Mouse (Mus musculus): ENCODE data around the gene Atp7a. TPM values are rescaled to one million over a fixed set of nuclear protein-coding genes. Genes with fewer than 3 reads are reported as not detected.
A peak's percentile ranks its signal among the peaks of the same experiment; 100 is the strongest.
"Not testable (repeated sequence)": the region's sequence is repeated elsewhere in the genome, so short reads cannot be mapped to it uniquely, and the experiment has no call there.

The Atp7a gene
- 15.8 and 37.8 TPM in 2 replicates for polyA plus RNA-seq (2014; fragmentation: Nextera tagmentation; extraction: Ambion mirVana)

GRCm38 (mm10) chrX:106026418-106027342 lies at the start of gene Atp7a:
Gene Atp7a, plus strand, starts transcription at chrX:106027276.
- 0 out of 2 replicates have a peak within 1 kb of the TSS, but pooled peaks have one; percentile 42 for H3K27ac ChIP-seq (ENCODE audit: low read depth, low read length)
- ATAC-seq (ENCODE audit: low FRiP score, low TSS enrichment), result peak; percentile 98
- WGBS, result 25% methylated on average over 36 of the region's 36 CpGs

DNA sequence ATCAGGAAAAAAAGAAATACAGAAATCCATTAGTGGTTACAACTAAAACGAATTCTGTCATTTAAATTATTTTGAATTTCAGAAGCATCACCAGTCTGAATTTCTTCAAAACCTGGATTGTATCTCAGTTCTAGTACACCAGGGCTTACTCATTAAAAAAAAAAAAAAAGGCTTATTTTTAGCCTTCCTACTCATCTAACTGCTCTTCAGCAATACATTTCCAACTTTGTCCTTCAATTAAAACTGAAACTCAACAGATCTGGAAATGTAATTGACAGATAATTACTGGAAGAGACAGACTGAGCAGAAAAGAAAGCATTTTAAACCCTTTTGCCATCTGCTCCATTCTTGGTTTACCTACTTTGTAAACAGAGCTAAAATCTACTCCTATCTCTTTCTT lies 25.5 kb upstream of the Atp7a start:
- H3K27ac ChIP-seq (ENCODE audit: low read depth, low read length), result no peak overlapping the region
- H3K4me1 ChIP-seq (ENCODE audit: control insufficient read depth, insufficient read depth, low read length), result no peaks in the 10 kb centered on the region
- no peak overlapping the region for H3K9ac ChIP-seq (ENCODE audit: low read depth, low read length)
- no peak overlapping the region for H3K4me3 ChIP-seq (ENCODE audit: low read length)
- no peaks in the 10 kb centered on the region for H3K9me3 ChIP-seq (ENCODE audit: control insufficient read depth, low read length)
- no peaks in the 10 kb centered on the region for H3K27me3 ChIP-seq (ENCODE audit: control insufficient read depth, insufficient read depth, low read length)
- 77% methylated on average over 1 of the region's 1 CpGs for WGBS
- no peak overlapping the region for H3K4me2 ChIP-seq (replicated peaks; ENCODE audit: low read depth, low read length)
- ATAC-seq (ENCODE audit: low FRiP score, low TSS enrichment), result no peak
- no peaks in the 10 kb centered on the region; the same call in 1 of the 2 replicates for H3K36me3 ChIP-seq (ENCODE audit: control insufficient read depth, insufficient read depth, low read length)

More at GRCm38 (mm10) chrX:106026418-106027342, at the start of gene Atp7a:
- no peaks in the 10 kb centered on the region for H3K27me3 ChIP-seq (ENCODE audit: control insufficient read depth, insufficient read depth, low read length)
- H3K9ac ChIP-seq (ENCODE audit: low read depth, low read length), result peak within 1 kb of the TSS; percentile 70
- no peaks in the 10 kb centered on the region for H3K4me1 ChIP-seq (ENCODE audit: control insufficient read depth, insufficient read depth, low read length)
- peak within 1 kb of the TSS; percentile 41 for H3K4me2 ChIP-seq (replicated peaks; ENCODE audit: low read depth, low read length)
- peak within 1 kb of the TSS; percentile 53 for H3K4me3 ChIP-seq (ENCODE audit: low read length)
- no peaks in the 10 kb centered on the region for H3K9me3 ChIP-seq (ENCODE audit: control insufficient read depth, low read length)
- peaks cover 5% of the 10 kb centered on the region; the same call in 1 of the 2 replicates for H3K36me3 ChIP-seq (ENCODE audit: control insufficient read depth, insufficient read depth, low read length)

DNA sequence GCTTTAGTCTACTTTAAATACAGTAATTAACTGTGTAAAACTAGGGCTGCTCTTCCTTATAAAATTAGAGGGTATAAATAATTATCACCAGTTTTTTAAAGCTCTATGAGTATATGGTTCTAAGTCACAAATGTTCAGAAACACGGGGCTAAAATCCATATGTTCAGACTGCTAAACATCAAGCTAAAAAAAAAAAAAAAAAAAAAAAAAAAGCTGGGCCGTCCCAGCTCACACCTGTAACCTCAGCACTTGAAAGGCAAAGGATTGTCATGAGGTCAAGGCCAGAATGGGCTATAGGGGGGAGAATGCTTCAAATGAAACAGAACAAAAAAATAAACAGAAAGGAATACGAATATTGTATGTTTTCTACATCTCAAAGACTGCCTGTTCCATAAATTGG lies 16.3 kb upstream of the Atp7a start:
- H3K4me3 ChIP-seq (ENCODE audit: low read length), result peak overlapping the region; percentile 58
- 18% methylated on average over 3 of the region's 3 CpGs for whole genome bisulfite sequencing
- no peak overlapping the region for H3K27ac ChIP-seq (ENCODE audit: low read depth, low read length)

DNA sequence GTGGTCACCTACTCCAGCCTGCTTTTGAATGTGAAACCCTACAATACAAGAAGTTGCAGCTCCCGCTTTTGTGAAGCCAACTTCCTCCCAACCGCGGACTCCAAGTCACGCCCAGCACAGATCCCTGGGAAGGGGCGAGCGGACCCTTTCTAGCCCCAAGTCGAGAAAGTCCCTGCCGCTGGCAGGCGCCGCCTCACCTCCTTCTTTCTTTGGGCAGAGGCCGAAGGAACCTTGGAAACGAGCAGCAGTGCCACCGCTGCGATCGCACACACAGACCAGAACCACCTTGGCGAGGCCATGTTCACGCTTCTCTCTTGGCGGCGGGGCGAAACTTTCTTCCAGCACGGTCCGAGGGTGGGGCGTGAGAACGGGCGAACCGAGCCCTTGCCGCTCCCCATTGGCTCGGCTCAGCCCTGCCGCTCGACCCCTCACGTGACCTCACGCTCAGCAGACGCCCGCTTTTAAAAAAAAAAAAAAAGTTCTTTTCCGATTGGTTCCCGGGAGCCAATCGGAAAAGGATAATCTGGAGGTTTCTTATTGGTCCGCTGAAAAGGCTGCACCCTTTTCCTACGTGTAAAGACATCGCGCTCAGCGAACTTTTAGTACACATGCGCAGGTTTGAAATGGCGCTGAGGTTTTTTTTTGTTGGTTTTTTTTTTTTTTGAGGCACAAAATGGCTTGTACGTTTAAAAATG lies 15.5 kb upstream of the Atp7a start, which contains the start of gene Magt1:
TSS of gene Magt1 (minus strand) at position 442 of the 695 bp plus-strand sequence.
- Histone ChIP-seq H3K27me3 (ENCODE audit: control insufficient read depth, insufficient read depth, low read length) (no peaks in the 10 kb centered on the region), H3K27ac (ENCODE audit: low read depth, low read length) (peak within 1 kb of the TSS; percentile 73; the same call in 1 of the 2 replicates), H3K4me2 (replicated peaks; ENCODE audit: low read depth, low read length) (peak within 1 kb of the TSS; percentile 46), H3K9ac (ENCODE audit: low read depth, low read length) (peak within 1 kb of the TSS; percentile 58), H3K9me3 (ENCODE audit: control insufficient read depth, low read length) (no peaks in the 10 kb centered on the region), H3K4me3 (ENCODE audit: low read length) (peak within 1 kb of the TSS; percentile 58), H3K4me1 (ENCODE audit: control insufficient read depth, insufficient read depth, low read length) (no peaks in the 10 kb centered on the region; the same call in 1 of the 2 replicates), H3K36me3 (ENCODE audit: control insufficient read depth, insufficient read depth, low read length) (no peaks in the 10 kb centered on the region)
- ATAC-seq (ENCODE audit: low FRiP score, low TSS enrichment), result peak; percentile 97
- WGBS, result 24% methylated on average over 45 of the region's 45 CpGs

More for the DNA sequence above, 16.3 kb upstream of the Atp7a start:
- no peak for ATAC-seq (ENCODE audit: low FRiP score, low TSS enrichment)
- Histone ChIP-seq H3K4me2 (replicated peaks; ENCODE audit: low read depth, low read length) (peak overlapping the region; percentile 38), H3K4me1 (ENCODE audit: control insufficient read depth, insufficient read depth, low read length) (no peaks in the 10 kb centered on the region; the same call in 1 of the 2 replicates), H3K36me3 (ENCODE audit: control insufficient read depth, insufficient read depth, low read length) (no peaks in the 10 kb centered on the region), H3K27me3 (ENCODE audit: control insufficient read depth, insufficient read depth, low read length) (no peaks in the 10 kb centered on the region), H3K9me3 (ENCODE audit: control insufficient read depth, low read length) (no peaks in the 10 kb centered on the region), H3K9ac (ENCODE audit: low read depth, low read length) (peak overlapping the region; percentile 58; the same call in 1 of the 2 replicates)

DNA sequence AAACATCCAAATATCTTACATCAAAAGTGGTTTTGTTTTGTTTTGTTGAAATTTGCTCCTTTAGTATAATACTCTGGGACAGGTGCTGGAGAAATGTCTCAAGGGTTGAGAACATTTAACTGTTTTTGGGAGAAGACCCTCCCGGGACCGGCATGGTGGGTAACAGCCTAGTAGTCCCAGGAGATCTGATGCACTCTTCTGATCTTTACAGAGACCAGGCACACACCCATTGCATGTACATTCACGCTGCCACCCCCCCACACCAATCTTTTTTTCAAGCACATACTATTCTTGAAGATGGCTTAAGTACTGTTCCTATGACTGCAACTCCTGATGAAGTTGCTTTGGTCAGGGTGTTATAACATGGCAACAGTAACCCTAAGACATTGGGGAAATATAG lies 14.5 kb upstream of the Atp7a start:
- Histone ChIP-seq H3K27ac (ENCODE audit: low read depth, low read length) (no peak overlapping the region), H3K36me3 (ENCODE audit: control insufficient read depth, insufficient read depth, low read length) (no peaks in the 10 kb centered on the region), H3K9ac (ENCODE audit: low read depth, low read length) (no peak overlapping the region), H3K4me1 (ENCODE audit: control insufficient read depth, insufficient read depth, low read length) (no peaks in the 10 kb centered on the region; the same call in 1 of the 2 replicates), H3K4me2 (replicated peaks; ENCODE audit: low read depth, low read length) (peak overlapping the region; percentile 46), H3K27me3 (ENCODE audit: control insufficient read depth, insufficient read depth, low read length) (no peaks in the 10 kb centered on the region), H3K4me3 (ENCODE audit: low read length) (no peak overlapping the region; the same call in 1 of the 2 replicates), H3K9me3 (ENCODE audit: control insufficient read depth, low read length) (no peaks in the 10 kb centered on the region)
- 72% methylated on average over 3 of the region's 3 CpGs for WGBS
- ATAC-seq (ENCODE audit: low FRiP score, low TSS enrichment), result no peak

GRCm38 (mm10) chrX:106013217-106013616 lies 13.9 kb upstream of the Atp7a start:
- WGBS, result 29% methylated on average over 2 of the region's 2 CpGs

DNA sequence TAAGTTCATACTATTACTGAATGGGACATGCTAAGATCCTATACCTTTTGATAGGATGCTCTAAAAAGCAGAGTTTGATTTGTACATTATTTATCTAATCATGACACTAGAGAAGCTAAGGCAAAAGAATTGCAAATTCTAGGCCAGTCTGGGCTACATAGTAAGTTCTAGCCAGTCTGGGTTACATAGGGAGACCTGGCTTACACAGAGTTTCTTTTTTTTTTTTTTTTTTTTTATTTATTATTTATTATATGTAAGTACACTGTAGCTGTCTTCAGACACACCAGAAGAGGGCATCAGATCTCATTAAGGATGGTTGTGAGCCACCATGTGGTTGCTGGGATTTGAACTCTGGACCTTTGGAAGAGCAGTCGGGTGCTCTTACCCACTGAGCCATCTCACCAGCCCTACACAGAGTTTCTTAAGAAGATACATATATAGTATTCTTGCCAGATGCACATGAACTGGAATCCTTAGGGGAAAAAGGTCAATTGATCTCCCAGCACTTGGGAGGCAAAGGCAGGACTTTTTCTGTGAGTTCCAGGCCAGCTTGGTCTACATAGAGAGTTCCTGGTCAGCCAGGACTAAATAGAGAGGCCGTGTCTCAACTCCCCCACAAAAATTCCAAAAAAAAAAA lies 12.2 kb upstream of the Atp7a start:
- H3K9me3 ChIP-seq (ENCODE audit: control insufficient read depth, low read length); H3K27ac ChIP-seq (ENCODE audit: low read depth, low read length); H3K4me2 ChIP-seq (replicated peaks; ENCODE audit: low read depth, low read length); H3K27me3 ChIP-seq (ENCODE audit: control insufficient read depth, insufficient read depth, low read length); H3K4me1 ChIP-seq (ENCODE audit: control insufficient read depth, insufficient read depth, low read length); H3K4me3 ChIP-seq (ENCODE audit: low read length); H3K9ac ChIP-seq (ENCODE audit: low read depth, low read length); ATAC-seq (ENCODE audit: low FRiP score, low TSS enrichment); H3K36me3 ChIP-seq (ENCODE audit: control insufficient read depth, insufficient read depth, low read length): not testable (repeated sequence)
- WGBS, result 60% methylated on average over 2 of the region's 2 CpGs

More at GRCm38 (mm10) chrX:106013217-106013616, 13.9 kb upstream of the Atp7a start:
- no peaks in the 10 kb centered on the region for H3K36me3 ChIP-seq (ENCODE audit: control insufficient read depth, insufficient read depth, low read length)
- no peaks in the 10 kb centered on the region for H3K9me3 ChIP-seq (ENCODE audit: control insufficient read depth, low read length)
- no peak overlapping the region for H3K4me2 ChIP-seq (replicated peaks; ENCODE audit: low read depth, low read length)
- no peaks in the 10 kb centered on the region for H3K27me3 ChIP-seq (ENCODE audit: control insufficient read depth, insufficient read depth, low read length)
- H3K4me1 ChIP-seq (ENCODE audit: control insufficient read depth, insufficient read depth, low read length), result no peaks in the 10 kb centered on the region; the same call in 1 of the 2 replicates
- ATAC-seq (ENCODE audit: low FRiP score, low TSS enrichment), result no peak
- H3K4me3 ChIP-seq (ENCODE audit: low read length), result no peak overlapping the region
- H3K27ac ChIP-seq (ENCODE audit: low read depth, low read length), result no peak overlapping the region
- no peak overlapping the region for H3K9ac ChIP-seq (ENCODE audit: low read depth, low read length)

GRCm38 (mm10) chrX:106015571-106016322 lies 11.3 kb upstream of the Atp7a start, which contains the start of gene Cox7b:
Gene Cox7b, plus strand, starts transcription at chrX:106015700.
- ATAC-seq (ENCODE audit: low FRiP score, low TSS enrichment), result peak; percentile 33; the same call in 1 of the 2 replicates

More at GRCm38 (mm10) chrX:106015571-106016322, 11.3 kb upstream of the Atp7a start, which contains the start of gene Cox7b:
- no peaks in the 10 kb centered on the region for H3K27me3 ChIP-seq (ENCODE audit: control insufficient read depth, insufficient read depth, low read length)
- no peaks in the 10 kb centered on the region for H3K9me3 ChIP-seq (ENCODE audit: control insufficient read depth, low read length)
- H3K4me2 ChIP-seq (replicated peaks; ENCODE audit: low read depth, low read length), result peak within 1 kb of the TSS; percentile 41
- peaks cover 9% of the 10 kb centered on the region; the same call in 1 of the 2 replicates for H3K36me3 ChIP-seq (ENCODE audit: control insufficient read depth, insufficient read depth, low read length)
- no peaks in the 10 kb centered on the region for H3K4me1 ChIP-seq (ENCODE audit: control insufficient read depth, insufficient read depth, low read length)
- H3K4me3 ChIP-seq (ENCODE audit: low read length), result peak within 1 kb of the TSS; percentile 66
- peak within 1 kb of the TSS; percentile 65; the same call in 1 of the 2 replicates for H3K27ac ChIP-seq (ENCODE audit: low read depth, low read length)
- WGBS, result 18% methylated on average over 26 of the region's 26 CpGs
- H3K9ac ChIP-seq (ENCODE audit: low read depth, low read length), result peak within 1 kb of the TSS; percentile 65

Data from kidney, embryonic 14.5 days (tissue).